Mouse (Mus musculus) adrenal gland, adult 8-10 months (tissue): ENCODE measurements at regions not wholly inside any gene's neighbourhood (a gene's known extent, or its start where the extent isn't known, plus 50 kb on each side); places are given as distances from the start of the nearest gene placed in this dataset.

ENCODE experiments used
- DNase-seq: peaks from one replicate; pipeline ENCODE4 v3.0.0; 2022

DNA sequence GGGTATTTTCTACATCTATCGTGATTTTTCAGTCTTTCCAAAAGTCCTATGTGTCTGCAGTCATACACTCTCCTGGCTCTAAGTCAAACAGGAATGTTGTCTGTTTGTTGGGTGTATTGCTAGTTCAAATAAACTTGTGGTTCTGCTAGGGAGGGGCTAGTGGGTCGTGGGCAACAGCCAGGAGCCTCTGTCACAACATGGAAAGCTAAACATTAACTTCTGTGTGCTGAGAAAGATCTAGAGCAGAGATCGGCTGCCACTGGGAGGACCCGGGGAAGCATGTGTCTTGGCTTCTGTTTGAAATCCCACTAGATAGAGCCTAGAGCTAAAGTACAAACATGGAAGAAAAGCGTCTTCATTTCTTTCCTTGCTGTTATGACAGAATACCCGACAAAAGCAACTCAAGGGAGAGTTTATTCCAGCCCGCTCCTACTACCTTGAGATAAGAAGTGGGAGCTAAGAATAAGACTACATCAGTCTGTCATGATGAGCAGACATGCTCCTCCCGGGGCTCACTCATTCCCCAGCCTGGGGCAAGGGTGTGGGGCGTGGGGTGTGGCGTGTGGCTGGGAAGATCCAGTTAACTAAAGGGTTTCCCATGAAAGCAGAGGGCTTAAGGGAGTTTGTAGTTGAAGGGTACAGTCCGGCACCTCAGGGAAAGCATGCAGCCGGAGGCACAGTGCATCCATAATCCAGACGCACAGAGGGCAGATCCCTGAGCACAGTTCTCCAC is 190.7 kb downstream of the Rybp start:
- no peak for DNase-seq

DNA sequence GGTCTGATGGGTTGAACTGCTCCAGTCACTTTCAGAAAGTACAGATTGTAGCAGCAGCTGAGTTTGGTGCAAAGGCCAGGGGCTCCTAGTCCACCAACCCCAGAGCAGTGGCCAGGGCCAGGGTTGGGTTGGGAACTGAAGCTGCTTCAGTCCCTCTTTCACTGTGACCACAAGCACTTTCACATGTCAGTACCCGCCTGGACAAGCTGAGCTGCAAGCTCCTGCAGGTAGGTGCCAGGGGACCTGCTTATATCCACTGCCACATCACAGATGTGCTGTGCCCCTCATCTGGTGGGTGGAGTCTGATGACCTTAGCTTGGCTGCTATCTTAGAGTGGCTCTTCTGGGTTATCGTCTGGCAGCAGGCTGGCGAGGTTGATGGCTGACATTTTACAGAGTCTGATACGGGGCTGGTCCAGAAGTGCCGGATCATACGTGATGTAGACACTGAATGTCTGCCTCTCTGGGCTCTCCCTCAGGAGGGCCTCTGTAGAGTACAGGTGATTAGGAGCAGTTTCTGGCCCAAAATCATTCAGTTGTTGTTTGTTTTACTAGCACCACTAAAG is 192.6 kb downstream of the Rybp start:
- no peak for DNase-seq

DNA sequence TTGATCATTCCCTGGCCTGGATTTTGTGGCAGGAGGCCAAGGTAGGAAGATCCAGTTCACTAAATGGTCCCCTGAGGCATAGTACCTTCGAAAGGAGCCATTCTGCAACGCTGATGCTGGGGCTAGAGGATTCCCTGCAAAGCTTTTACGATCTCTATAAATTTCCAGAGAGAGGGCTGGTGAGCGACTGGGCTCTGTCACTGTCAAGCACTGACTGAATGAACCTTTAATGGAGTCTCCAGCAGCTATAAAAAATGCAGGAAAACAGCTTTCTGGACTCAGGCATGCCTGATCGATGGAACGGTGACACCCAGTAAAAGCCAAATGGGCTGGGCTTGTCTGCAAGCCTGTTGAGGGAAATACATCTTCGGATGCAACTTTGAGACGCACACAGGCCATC is 194.4 kb downstream of the Rybp start:
- no peak for DNase-seq

DNA sequence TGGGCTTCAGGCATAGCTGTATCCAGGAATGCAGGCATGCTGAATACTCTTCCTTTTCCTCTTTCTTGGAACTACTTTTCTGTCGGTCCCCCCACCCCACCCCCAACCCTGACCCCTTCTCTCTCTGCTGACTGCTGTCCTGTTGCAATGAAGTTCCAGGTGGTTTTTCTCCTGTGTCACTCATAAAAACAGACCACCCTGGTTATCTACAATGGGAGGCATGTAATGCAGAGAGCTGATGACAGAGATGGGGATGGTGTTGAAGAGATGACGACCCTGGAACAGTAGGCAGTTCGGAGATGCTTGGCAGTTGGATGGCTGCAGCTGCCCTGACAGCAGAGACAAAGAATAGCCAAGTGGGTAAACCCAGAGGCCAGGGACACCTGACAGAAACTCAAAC is 195.5 kb downstream of the Rybp start:
- DNase-seq, result no peak

DNA sequence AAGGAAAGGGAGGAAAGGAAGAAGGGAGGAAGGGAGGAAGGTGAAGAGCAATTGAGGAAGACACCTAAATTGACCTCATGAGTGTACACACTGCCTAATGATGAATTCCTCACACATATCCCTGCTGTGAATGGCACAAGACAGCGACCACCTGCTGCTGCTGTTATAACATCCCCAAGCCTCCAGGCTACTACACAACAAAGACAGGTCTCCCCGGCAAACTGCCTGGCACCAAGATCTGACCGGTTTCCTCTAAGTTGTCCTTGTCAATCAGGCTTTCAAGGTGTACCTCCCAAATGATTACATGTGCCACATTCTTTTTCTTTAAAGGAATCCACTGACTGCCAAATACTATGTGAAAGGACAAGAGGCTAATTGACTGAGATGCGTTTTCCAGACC is 198.7 kb downstream of the Rybp start:
- no peak for DNase-seq

DNA sequence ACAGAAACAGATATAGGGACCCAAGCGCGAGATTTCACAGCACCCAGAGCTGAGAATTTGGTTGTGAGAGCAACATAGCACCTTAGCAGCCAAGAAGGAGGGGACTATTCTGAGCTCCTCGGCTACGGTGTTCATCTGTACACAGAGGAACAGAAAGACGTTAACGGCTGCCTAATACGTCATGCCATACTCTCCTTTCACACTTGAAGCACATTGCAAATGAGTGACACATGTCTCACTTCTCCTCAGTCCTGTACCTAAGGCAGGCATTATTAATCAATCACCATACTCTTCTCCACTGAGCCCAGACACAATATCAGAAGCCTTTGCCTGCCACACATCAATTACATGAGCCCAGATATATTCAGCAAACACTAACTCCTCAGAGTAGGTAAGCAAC is 200.5 kb downstream of the Rybp start:
- no peak for DNase-seq

DNA sequence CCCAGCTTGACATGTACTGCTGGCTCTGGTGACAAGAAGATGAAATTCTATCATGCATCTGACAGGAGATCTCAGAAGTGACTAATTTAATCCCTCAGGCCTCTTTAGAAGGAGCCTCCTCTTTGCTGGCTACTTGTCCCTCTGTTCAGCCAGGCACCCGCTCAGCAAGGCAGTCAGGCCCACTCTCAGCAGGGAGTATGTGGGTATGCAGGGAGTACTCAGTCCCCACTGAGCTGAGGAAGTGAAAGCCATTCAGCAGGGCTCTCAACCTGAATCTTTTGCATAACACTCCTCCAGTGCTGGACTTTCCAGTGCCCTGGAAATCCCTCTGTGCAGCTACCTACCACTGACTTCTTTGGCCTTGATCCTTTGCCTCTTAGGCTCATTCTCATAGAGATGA is 201.3 kb downstream of the Rybp start:
- DNase-seq, result no peak

DNA sequence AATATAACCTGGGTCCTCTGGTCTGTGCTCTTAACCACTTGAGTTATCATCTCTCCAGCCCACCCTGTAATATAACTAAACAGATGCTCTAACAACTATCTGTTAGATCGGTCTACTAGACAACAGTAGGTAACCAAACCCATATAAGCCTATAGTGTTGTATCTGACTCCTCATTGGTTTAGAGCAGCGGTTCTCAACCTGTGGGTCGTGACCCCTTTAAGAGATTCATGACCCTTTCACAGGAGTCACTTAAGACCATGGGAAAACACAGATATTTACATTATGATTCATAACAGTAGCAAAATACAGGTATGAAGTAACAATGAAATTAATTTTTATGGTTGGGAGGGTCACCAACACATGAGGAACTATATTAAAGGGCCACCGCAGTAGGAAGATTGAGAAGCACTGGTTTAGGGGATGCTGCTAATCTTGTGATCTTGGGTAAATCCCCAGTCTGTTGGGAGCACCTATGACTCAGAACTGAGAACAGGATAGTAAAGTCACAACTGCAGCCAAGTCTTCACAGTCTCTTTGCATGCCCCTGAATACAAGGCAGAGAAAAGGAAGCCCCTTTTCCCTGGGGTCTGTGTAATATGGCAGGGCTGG is 203.3 kb downstream of the Rybp start:
- no peak for DNase-seq

DNA sequence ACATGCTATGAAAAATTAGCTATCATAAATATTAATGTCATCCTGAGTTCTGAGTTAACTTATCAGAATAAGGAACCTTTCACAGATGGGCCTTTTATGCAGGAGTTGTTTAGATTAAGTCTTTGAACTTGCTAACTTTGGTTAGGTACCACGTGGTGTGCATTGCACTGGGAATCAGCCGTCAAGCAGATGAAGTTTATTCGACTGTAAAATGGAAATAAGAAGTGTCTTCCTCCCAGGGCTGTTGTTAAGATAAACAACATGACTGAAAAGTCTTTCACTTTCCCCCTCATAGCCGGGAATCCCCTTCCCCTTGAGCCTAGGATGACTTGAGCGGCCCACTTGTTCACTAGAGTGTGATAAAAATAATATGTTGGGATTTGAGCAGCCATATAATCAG is 204.2 kb downstream of the Rybp start:
- DNase-seq, result no peak

DNA sequence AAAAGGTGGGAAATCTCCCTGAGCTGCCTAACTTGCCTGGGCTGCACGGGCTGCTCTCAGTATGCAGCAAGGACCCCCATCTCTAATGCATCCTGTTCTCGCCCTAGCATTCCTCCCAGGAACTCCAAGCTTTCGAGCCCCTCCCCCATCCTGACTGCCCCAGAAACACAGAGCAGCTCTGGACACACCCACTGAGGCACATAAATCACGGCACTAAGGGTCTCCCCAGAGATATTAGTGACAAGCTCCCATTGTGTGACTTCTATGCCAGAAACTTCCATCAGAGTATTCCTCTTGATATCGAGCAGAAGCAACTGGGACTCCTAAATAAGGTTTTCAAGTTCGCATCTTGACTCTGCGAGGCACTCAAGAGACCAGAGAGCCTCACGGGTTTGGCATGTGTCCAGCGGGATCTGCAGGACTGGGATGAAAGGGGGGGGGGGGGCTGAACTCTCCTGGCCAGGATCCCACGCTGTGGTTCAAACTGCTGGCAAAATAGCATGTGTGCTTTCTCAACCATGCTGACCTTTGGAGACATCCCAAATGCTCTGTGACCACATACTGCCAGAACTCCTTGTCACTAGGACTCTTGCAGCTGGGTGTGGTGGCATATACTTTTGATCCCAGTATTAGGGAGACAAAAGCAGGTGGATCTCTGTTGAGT is 212.5 kb downstream of the Rybp start:
- peak; percentile 43 for DNase-seq

DNA sequence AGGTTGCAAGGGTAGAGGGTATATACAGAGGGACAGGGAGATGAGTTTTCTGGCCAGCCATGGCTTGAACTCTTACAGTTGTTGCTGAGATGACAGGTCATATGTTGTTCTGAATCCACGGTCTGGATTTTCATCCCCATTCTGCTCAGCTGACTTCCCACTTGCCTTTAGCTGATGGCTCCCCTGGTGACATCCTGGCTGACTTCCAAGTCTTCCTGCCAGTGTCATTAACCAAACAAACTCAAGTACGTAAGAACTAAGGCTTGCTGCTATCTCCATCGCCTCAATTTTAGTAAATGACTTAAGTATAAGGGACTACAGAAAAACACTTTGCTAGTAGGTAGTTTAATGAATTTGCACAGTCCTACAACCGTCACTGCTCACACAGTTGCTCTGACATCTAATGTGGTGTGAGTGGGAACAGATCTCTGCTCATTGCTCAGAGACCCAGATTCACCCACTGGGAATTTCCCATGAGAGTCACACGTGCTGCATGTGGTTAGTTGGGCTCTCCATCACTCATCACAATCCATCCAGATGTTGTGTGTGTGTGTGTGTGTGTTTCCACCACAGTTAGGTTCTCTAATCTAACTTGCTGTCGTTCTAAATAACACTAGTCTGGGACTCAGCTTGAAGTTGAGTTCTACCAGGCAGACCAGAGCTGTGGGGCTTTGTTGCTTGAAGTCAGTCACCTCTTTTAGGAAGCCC is 214.9 kb downstream of the Rybp start:
- DNase-seq, result no peak

DNA sequence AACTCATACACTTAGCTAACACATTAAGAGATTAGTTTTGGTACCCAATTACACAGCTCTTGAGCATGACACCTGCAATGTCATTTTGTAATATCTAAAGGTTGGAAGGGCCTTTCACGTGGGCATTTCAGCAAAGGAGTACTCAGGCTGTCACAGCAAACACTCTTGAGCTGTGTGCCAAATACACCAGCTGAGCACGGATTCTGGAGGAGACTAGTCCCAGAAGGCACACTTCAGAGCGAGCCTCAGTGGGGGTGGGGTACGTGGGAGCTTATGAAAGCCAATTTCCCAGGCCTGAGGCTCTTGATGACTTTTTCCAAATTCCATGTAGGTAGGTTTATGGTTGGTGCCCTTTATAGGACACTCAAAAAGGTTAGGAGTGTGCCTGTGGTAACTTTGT is 218.1 kb downstream of the Rybp start:
- no peak for DNase-seq

DNA sequence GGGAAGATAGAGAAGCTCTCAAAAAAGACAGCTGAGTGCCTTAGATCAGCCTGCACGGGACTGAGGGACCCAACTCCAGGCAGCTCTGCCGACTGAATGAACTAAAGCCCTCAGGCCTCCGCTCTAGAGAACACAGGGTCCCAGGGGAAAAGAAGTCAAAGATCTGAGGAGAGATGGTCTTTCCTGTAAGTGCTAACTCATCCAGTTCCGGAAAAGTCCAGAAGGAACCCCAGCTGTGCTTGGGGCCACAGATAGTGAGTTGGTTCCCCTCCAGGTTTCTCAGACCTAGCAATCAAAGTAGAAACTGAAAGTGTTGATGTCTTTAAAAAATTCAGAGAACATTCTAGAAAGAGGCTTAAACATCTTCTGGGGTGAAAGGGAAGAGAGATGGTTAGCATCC is 220.0 kb downstream of the Rybp start:
- DNase-seq, result no peak

DNA sequence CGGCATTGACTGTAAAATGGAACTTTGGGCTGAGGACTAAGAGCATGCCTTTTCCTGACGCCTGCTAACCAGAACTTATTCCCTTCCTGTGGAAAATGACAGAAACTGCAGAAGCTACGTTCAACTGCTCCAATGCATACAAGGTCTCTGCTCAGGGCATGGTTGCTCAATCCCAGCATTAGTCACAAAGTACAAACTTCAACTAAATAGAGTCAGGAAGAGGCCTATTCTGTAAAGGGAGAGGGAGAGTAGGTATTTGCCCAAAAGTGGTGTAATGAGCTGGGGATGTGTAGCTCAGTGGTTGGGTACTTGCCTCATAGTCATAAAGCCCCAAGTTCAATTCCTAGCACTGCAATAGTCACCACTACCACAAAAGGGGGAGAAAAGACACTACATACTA is 221.7 kb downstream of the Rybp start:
- DNase-seq, result peak; percentile 10

DNA sequence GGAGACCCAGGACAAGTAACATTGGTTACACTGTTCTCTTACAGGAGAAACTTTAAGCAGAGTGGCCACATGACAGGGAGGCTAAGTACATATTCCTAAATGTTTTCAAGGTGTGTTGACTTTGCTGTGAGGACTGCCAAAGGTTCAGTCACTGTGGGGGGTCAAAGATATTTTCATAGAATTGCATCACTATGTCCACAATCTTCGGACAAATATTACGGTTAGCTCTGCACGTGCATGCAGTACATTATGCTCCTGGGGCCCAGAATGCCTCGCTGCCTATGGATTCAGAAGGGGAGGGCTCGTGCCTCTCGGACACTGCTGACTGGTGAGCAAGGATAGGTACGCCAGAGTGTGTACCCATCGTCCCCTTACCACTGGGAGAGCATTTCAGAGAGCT is 224.3 kb downstream of the Rybp start:
- no peak for DNase-seq

DNA sequence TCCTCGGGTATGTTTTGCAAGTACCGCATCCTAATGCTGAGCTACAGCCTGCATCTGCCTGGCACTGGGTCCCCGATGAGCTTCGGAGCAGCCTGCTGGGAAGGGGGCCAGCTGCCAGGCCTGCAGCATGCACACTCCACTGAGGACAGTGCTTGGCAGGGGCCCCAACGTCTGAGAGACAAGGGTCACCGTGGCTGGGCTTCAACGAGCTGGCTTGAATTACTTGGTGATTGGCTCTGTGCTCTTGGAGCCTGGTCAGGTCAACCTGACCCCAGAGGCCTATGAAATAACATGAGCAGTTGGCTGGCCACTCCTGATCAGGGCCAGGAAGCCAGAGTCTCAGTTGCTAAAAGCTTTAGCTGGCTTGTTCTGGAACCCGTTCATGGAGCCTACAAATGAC is 227.5 kb downstream of the Rybp start:
- DNase-seq, result peak; percentile 42

DNA sequence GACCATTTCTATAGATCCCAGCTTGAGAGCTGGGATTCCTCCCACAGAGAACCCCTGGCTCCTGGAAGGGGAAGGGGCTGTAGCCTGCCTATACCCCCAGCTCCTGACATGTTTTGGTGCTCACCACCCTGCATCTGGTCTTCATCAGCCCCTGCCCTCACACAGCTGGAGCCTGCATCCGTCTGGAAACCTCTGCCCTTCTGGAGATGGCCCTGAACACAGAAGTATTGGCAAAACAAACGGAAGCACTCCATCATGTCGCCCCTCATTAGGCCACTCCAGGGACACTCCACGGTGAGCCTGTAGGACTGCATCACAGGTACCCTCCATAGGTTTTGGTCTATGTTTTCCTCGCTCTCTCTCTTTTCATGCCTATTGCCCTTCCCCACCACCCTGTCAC is 231.3 kb downstream of the Rybp start:
- no peak for DNase-seq

DNA sequence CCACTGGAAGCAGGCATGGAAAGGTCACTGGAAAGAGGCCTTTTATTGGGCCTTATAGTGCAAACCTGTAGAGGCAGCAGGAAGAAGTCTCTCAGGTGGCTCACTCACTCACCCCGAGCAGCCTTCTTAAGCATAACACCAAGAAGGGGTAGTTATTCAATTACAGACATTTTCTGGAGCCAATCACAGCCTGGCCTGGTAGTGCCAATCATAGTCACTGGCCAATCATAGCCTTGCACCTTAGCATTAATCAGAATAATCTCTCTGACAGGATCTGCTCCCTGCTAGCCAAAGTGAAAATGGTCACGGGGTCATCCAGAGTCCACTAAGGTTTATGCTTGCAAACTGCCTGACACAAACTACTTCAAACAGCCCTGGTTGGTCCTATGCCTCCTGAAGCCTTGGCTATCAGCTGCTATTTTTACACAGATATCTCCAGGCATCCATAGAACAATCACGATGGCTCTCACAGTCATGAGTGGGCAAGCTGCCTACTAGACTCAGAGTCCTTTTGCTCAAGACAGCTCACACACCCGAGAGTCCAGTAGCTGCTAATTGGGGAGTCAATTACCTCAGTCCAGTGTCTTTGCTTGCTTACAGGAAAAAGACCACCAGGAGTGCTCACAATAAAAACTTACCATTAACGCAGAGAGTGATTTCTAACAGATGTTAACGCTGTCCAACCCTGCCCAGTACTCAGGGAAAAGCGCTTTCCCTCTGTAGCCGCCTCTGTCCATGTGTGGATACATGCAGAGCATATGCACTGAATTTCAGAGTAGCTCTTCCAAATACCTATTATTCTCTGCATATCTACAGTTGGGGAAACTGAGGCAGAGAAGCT is 234.1 kb downstream of the Rybp start:
- DNase-seq, result no peak

DNA sequence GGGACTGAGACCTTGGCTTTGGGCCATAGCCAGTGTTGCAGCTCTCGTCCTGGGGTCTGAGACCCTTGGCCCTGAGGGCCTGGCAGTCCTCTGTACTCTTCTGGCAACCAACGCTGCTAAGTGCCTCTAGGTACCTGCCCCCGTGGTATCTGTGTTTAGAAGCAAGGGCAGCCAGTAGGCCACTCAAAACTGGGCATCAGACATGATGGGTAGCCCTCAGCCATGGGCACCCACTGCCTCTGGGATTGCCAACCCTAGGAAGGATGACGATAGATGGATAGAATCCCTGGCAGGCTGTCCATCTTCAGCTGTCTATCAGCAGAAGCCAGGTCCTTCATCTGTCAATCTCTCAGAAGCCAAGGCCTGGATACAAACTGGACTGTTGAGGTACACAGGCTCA is 234.9 kb downstream of the Rybp start:
- no peak for DNase-seq

DNA sequence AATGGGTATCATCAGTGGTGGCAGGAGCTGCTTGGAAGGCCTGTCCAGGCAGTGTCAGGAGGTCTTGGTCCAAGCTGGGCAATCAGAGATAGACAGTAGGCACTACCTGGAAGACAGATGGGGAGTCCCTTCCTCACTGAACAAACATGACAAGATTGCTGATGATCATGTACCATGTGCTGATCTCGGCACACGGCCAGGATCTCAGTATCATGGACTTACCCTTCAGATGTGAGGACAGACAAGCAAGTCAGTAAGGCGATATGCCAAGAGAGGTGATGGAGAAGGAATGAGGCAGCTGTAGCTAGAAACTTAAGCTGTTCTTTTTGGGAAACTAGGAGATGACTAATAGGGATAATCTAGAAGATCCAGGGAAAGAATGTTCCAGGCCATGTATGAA is 238.2 kb downstream of the Rybp start:
- DNase-seq, result no peak

DNA sequence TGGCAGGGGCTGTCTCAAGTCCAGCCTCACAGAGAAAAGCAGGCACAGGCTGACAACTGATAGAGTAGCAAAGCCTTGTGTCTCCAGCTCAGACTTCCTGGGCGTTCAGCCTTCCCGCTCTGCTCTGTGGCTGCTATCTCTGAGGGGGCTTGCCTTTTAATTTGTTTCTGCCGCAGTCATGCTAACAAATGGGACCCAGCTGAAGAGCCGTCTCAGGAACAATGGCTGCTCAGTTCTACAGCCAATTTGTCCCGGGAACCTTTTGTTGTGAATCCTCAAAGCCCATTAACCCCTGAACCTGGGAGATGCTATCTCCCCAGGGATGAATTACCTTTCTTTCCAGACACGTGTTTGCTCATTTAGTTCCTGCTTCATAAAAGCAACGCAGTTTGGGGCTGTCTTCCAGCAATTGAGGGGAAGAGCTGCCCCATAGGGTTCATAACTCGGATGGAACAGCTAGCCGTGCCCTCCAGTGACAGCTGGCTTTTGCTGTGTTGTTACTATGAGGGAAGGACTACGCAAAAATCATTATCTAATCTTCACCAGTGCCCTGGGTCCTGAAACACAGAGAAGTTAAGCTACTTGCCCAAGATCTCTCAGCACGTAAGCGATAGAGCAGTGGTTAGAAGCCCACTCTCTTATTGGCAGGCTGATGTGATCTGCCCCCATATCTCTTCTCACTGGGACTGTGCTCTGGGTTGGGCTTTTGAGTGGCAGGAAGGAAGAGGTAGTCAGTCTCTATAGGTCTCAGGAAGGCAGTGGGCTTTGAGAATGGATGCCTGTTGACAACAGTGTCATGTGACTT is 240.9 kb downstream of the Rybp start:
- DNase-seq, result no peak
